Mouse (Mus musculus) CH12.LX (cell line): ENCODE measurements around the gene Wars. TPM values are rescaled to one million over a fixed set of nuclear protein-coding genes. Genes with fewer than 3 reads are reported as not detected.

Experiments used
- DNase-seq: peaks from one replicate; pipeline ENCODE4 v3.0.0-alpha.2; 2013; ENCODE audit errors: extremely low read depth
- H3K27ac ChIP-seq: 2 replicates; pipeline ENCODE4 v1.5.1; 2012; ENCODE audit warnings: low read depth, mild to moderate bottlenecking, control low read depth, moderate library complexity; ENCODE audit not compliant: insufficient read depth
- H3K27me3 ChIP-seq: replicated peaks from 2 replicates; pipeline ENCODE3; 2012; ENCODE audit warnings: inconsistent platforms
- H3K36me3 ChIP-seq, 2 experiments: replicated peaks in 1 of 2; 2 replicates each; pipeline versions ENCODE3 to v1.6.1; 2012; ENCODE audit warnings: inconsistent platforms in 1 of 2, low read length in 1 of 2, mild to moderate bottlenecking in 1 of 2, mixed read lengths in 1 of 2, moderate library complexity in 1 of 2; ENCODE audit not compliant: control insufficient read depth in 1 of 2, insufficient read depth in 1 of 2
- H3K4me1 ChIP-seq, 2 experiments: 2 replicates each; pipeline ENCODE4 v1.6.1; 2012; ENCODE audit warnings: inconsistent platforms in 1 of 2, moderate library complexity in 1 of 2; ENCODE audit not compliant: insufficient read depth in 2 of 2, control insufficient read depth in 1 of 2
- H3K4me2 ChIP-seq: 2 replicates; pipeline ENCODE4 v1.6.1; 2012; ENCODE audit warnings: low read depth, mild to moderate bottlenecking, control low read depth; ENCODE audit not compliant: poor library complexity, insufficient read depth, severe bottlenecking
- H3K4me3 ChIP-seq, 3 experiments: fragments of 150-350 bp in 1 of 3; sonication (generic) in 1 of 3; replicated peaks in 1 of 3; 2 replicates each; pipeline versions ENCODE3 to v1.5.1; 2011 to 2012; ENCODE audit warnings: low read depth in 2 of 3, low read length in 2 of 3, mild to moderate bottlenecking in 2 of 3, moderate library complexity in 2 of 3, control low read depth in 1 of 3, improper control_type of control experiment in 1 of 3, inconsistent platforms in 1 of 3, mixed read lengths in 1 of 3; ENCODE audit not compliant: poor library complexity in 1 of 3
- H3K79me2 ChIP-seq: replicated peaks from 2 replicates; pipeline ENCODE4 v1.6.1; 2012; ENCODE audit warnings: mild to moderate bottlenecking, moderate library complexity; ENCODE audit not compliant: control insufficient read depth, poor library complexity, insufficient read depth, severe bottlenecking; ENCODE audit errors: extremely low read depth
- H3K9ac ChIP-seq: 2 replicates; pipeline ENCODE4 v1.6.1; 2012; ENCODE audit warnings: low read depth, mild to moderate bottlenecking, control low read depth, moderate library complexity; ENCODE audit not compliant: insufficient read depth
- H3K9me3 ChIP-seq: replicated peaks from 2 replicates; pipeline ENCODE3; 2012; ENCODE audit warnings: low read length, inconsistent platforms, mixed read lengths
- CTCF ChIP-seq, 2 experiments: IDR thresholded peaks in 1 of 2; conservative IDR thresholded peaks in 1 of 2; 2 replicates each; pipeline ENCODE4 v1.5.1; 2011 to 2012; ENCODE audit warnings: low read depth in 2 of 2, low read length in 2 of 2, improper control_type of control experiment in 1 of 2, inconsistent platforms in 1 of 2, mild to moderate bottlenecking in 1 of 2, moderate library complexity in 1 of 2
- ELF1 ChIP-seq: IDR thresholded peaks from 2 replicates; pipeline ENCODE4 v1.6.1; 2014; ENCODE audit warnings: low read depth, mild to moderate bottlenecking, inconsistent platforms, low read length, improper control_type of control experiment
- EP300 ChIP-seq: IDR thresholded peaks from 2 replicates; pipeline ENCODE4 v1.6.1; 2011; ENCODE audit warnings: low read length, improper control_type of control experiment
- GABPA ChIP-seq: IDR thresholded peaks from 2 replicates; pipeline ENCODE4 v1.6.1; 2012; ENCODE audit warnings: low read depth, low read length, improper control_type of control experiment, inconsistent platforms; ENCODE audit not compliant: insufficient replicate concordance
- HCFC1 ChIP-seq: IDR thresholded peaks from 2 replicates; pipeline ENCODE4 v1.6.1; 2012; ENCODE audit warnings: low read depth, mild to moderate bottlenecking, inconsistent platforms, low read length, improper control_type of control experiment
- IRF4 ChIP-seq: IDR thresholded peaks from 2 replicates; pipeline ENCODE4 v1.6.1; 2014; ENCODE audit warnings: low read depth, mild to moderate bottlenecking, inconsistent platforms, low read length, improper control_type of control experiment
- JUN ChIP-seq: IDR thresholded peaks from 2 replicates; pipeline ENCODE4 v1.6.1; 2011; ENCODE audit warnings: low read depth, mild to moderate bottlenecking, low read length, improper control_type of control experiment, moderate library complexity; ENCODE audit not compliant: insufficient read depth
- MAX ChIP-seq: IDR thresholded peaks from 2 replicates; pipeline ENCODE4 v1.6.1; 2011; ENCODE audit warnings: low read length, improper control_type of control experiment
- MAZ ChIP-seq: IDR thresholded peaks from 2 replicates; pipeline ENCODE4 v1.6.1; 2012; ENCODE audit warnings: low read depth, mild to moderate bottlenecking, inconsistent platforms, low read length, improper control_type of control experiment, moderate library complexity
- MEF2A ChIP-seq: IDR thresholded peaks from 2 replicates; pipeline ENCODE4 v1.6.1; 2014; ENCODE audit warnings: low read depth, mild to moderate bottlenecking, inconsistent platforms, low read length, improper control_type of control experiment, borderline replicate concordance
- MYC ChIP-seq: IDR thresholded peaks from 2 replicates; pipeline ENCODE4 v1.6.1; 2011; ENCODE audit warnings: low read depth, mild to moderate bottlenecking, improper control_type of control experiment, low read length
- NELFE ChIP-seq: IDR thresholded peaks from 2 replicates; pipeline ENCODE4 v1.6.1; 2011; ENCODE audit warnings: low read depth, low read length, improper control_type of control experiment
- POLR2AphosphoS2 ChIP-seq: IDR thresholded peaks from 2 replicates; pipeline ENCODE4 v1.6.1; 2011; ENCODE audit warnings: low read depth, low read length, improper control_type of control experiment
- RCOR1 ChIP-seq: conservative IDR thresholded peaks from 2 replicates; pipeline ENCODE4 v1.6.1; 2012; ENCODE audit warnings: low read depth, mild to moderate bottlenecking, inconsistent platforms, low read length, improper control_type of control experiment
- USF2 ChIP-seq: conservative IDR thresholded peaks from 2 replicates; pipeline ENCODE4 v1.6.1; 2011; ENCODE audit warnings: low read depth, low read length, improper control_type of control experiment
- ZKSCAN1 ChIP-seq: IDR thresholded peaks from 2 replicates; pipeline ENCODE4 v1.6.1; 2012; ENCODE audit warnings: low read depth, inconsistent platforms, low read length, improper control_type of control experiment, borderline replicate concordance
- dilution Hi-C: fragments of 300-500 bp; cut with MboI; formaldehyde crosslinking; loops from 2 replicates; pipeline ENCODE4 v1.14.3; 2020; ENCODE audit warnings: low sequenced_read_pairs; ENCODE audit not compliant: extremely low pct_unique_long_range_greater_than_20kb, extremely low pct_ligation_motif_present
- in situ Hi-C: fragments of 300-500 bp; cut with MboI; formaldehyde crosslinking; loops from 3 replicates; pipeline ENCODE4 v1.14.3; 2019; ENCODE audit warnings: low sequenced_read_pairs, low pct_ligation_motif_present, low pct_unique_long_range_greater_than_20kb, mixed read lengths
- polyA plus RNA-seq: library from polyadenylated mRNA; unstranded; fragments of >175 nt; gene quantifications from 2 replicates; pipeline ENCODE4 v1.2.1, GENCODE M21; 2012; ENCODE audit warnings: low read depth; ENCODE audit not compliant: insufficient read length
- total RNA-seq, 2 experiments: library from RNA; depleted of rRNA; stranded (reverse); fragments of 300-350 nt in 1 of 2; fragments of >200 nt in 1 of 2; gene quantifications; 2 replicates each; pipeline ENCODE4 v1.2.3; 2012 to 2014

Wars gene
- total and polyA plus RNA-seq, 3 experiments: 73.5 to 93.5 (median 88.0) TPM

- Histone ChIP-seq H3K79me2 (no peaks in the 10 kb centered on the region), H3K4me1 (no peaks in the 10 kb centered on the region), H3K27ac (no peak overlapping the region), H3K27me3 (no peaks in the 10 kb centered on the region), H3K9me3 (no peaks in the 10 kb centered on the region), H3K4me3 (no peak overlapping the region)
- no peak for DNase-seq
- TF ChIP-seq NELFE: no peak
- no peak for TF ChIP-seq CTCF (conservative IDR thresholded peaks at IDR 0.05 in 1 of 2, IDR thresholded peaks at IDR 0.05 in 1 of 2; ENCODE audit: low read depth in 2 of 2, low read length in 2 of 2)
- no peak for TF ChIP-seq JUN
- no peak for TF ChIP-seq MYC
- no peak for TF ChIP-seq GABPA
- TF ChIP-seq POLR2AphosphoS2: no peak
- no peak for TF ChIP-seq EP300
- TF ChIP-seq ELF1: no peak
- TF ChIP-seq MEF2A: no peak
- TF ChIP-seq, all 38 proteins: peak for 0
- Histone ChIP-seq H3K9ac (no peak overlapping the region), H3K36me3 (peaks cover 91 to 99% of the 10 kb centered on the region in 2 experiments), H3K4me2 (no peak overlapping the region)
- dilution Hi-C loops (no loop called here), in situ Hi-C loops (no loop called here)
Observed at GRCm38 (mm10) chr12:108882776-108883175, 11.2 kb downstream of the Wars start.

GRCm38 (mm10) chr12:108881192-108881591, 12.8 kb downstream of the Wars start:
- Histone ChIP-seq H3K9ac (no peak overlapping the region), H3K27me3 (no peaks in the 10 kb centered on the region), H3K27ac (no peak overlapping the region), H3K9me3 (no peaks in the 10 kb centered on the region), H3K4me3 (no peak overlapping the region), H3K4me2 (no peak overlapping the region), H3K4me1 (no peaks in the 10 kb centered on the region), H3K36me3 (peaks cover 84 to 98% of the 10 kb centered on the region in 2 experiments), H3K79me2 (no peaks in the 10 kb centered on the region)
- no peak for DNase-seq
- dilution Hi-C loops: no loop called here
- no peak for TF ChIP-seq RCOR1
- TF ChIP-seq MEF2A: no peak
- no peak for TF ChIP-seq IRF4
- no peak for TF ChIP-seq ZKSCAN1
- TF ChIP-seq MAZ: no peak
- no peak for TF ChIP-seq HCFC1
- no peak for TF ChIP-seq POLR2AphosphoS2
- TF ChIP-seq USF2: no peak
- TF ChIP-seq ELF1: no peak
- TF ChIP-seq JUN: no peak
- no peak for TF ChIP-seq MAX
- in situ Hi-C loops: no loop called here
